Mouse (Mus musculus): Measurements from ENCODE around the gene Fibp.

- TF ChIP-seq CTCF (IDR thresholded peaks at IDR 0.05) (no peak), EP300 (IDR thresholded peaks at IDR 0.05) (no peak)
These were observed 48.5 kb upstream of the Fibp start for GRCm38 (mm10) chr19:5411961-5412360.
